Mouse (Mus musculus): ENCODE data around the gene Abcb4.

- TF ChIP-seq CTCF (IDR thresholded peaks at IDR 0.05; ENCODE audit: control insufficient read depth, insufficient read depth, insufficient replicate concordance, low read depth, low read length) = no peak
- TF ChIP-seq POLR2A (IDR thresholded peaks at IDR 0.05; ENCODE audit: control insufficient read depth, low read depth, low read length) = no peak
Observed at GRCm38 (mm10) chr5:8902141-8902817, 8.8 kb downstream of the Abcb4 start.

Data from testis, adult 2 months (tissue).